Mouse (Mus musculus): ENCODE data around the gene Nrxn3.

- TF ChIP-seq GATA1 (IDR thresholded peaks at IDR 0.05; ENCODE audit: borderline replicate concordance, low read length) = no peak
- TF ChIP-seq FLI1 (IDR thresholded peaks at IDR 0.05; ENCODE audit: low read length) = no peak
These were observed 1095.5 kb downstream of the Nrxn3 start for GRCm38 (mm10) chr12:89818200-89818599.
